Mouse (Mus musculus): ENCODE measurements at regions not wholly inside any gene's neighbourhood (a gene's known extent, or its start where the extent isn't known, plus 50 kb on each side); places are given as distances from the start of the nearest gene placed in this dataset.

DNA sequence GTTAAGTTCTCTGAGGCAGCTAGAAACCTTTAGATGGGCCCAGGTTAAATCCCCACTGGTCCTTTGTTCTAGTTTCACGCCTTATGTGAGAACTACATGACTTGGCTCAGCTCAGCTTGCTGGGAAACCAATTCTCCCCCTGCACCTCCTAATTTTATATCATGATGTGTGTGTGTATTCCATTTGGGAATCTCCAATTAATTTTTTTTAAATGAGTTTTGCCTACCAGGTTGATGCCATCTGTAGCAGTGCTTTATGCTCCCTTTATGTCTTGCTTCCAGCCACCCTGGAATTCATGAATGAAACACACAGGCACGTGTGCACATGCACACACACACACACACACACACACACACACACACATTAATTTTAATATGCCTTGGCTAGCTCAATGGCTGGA, 180.0 kb upstream of the Gli3 start:
- DNase-seq: no peak

DNA sequence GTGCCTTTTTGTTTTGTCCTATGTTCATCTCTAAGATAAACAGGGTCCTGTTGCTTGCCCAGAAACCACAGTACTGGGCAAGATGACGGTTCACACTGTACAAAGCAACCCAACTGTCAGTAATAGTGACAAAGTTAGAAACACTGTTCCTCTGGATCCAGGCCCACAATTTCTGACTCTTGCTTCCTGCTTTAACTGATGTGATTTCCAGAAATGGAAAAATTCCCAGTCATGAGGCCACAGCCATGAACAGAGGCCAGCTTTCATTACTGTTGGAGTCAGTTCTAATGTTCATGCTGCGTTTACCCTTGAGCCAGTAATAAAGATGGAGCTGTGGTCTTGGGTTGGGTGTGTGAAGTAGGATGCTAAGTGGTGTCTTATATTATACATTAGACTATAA, 164.6 kb upstream of the Gli3 start:
- DNase-seq: peak; percentile 30

DNA sequence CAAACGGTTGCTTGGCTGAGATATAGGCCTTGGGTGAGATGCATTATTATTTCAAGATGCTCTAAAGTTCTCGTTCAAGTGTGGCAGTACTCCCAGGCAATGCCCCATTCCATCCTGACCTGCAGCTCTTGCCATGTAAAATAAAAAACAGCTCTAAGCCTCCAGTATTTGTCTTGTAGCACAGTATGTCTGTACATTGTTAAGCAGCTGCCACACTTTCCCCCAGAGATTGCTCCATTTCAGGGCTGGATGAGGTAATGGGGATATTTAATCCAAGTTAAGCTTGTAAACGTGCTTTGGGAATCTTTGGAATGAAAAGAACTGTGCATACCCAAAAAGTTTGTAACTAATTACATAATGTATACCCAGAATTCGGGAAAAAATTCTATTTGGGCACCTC, 137.6 kb upstream of the Gli3 start:
- DNase-seq: no peak

DNA sequence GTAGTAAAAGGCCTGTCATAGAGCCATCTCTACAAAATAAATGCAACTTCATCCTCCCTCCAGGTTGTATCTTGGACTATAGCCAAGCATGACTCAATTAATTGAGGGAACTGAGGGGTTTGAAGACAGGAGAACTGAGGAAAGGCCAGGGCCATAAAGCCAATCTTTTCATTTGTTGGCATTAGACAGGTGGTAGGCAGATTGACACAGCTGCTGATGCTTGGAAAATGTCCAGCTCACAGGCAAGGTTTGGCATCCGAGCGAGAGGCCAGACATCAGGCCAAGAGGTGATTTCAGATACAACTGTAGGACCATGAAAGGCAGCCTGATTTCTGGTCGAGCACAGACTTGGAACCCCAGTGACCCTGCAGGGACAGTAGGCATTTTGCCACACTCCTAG, 136.9 kb upstream of the Gli3 start:
- peak; percentile 10 for DNase-seq

DNA sequence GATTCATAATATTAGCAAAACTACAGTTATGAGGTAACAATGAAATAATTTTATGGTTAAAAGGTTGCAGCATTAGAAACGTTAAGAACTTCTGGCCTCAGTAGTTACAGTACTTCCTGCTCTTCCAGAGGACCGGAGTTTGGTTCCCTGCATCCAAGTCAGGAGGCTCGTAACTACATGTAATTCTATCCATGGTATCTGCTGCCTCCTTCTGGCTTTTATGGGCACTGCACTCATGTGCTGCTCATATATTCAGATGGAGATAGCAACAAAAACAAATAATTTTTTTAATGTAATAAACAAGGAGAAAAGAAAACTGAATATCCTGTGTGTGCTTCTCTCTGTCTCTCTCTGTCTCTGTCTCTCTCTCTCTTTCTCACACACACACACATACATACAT, 133.5 kb upstream of the Gli3 start:
- no peak for DNase-seq

DNA sequence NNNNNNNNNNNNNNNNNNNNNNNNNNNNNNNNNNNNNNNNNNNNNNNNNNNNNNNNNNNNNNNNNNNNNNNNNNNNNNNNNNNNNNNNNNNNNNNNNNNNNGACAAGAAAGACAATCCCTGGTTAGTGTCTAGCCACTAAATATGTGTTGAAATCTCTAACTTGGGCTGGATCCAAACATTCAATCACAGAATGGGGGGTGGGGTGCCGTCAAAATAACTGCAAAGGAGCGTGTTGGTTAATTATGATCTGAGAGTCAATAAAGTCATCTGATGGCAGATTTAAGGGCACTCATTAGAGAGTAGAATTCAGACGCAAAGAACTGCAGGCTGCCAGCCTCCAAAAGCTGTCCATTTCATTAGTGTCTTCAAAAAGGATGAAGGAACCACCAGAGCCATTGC, 119.6 kb upstream of the Gli3 start:
- no peak for DNase-seq

DNA sequence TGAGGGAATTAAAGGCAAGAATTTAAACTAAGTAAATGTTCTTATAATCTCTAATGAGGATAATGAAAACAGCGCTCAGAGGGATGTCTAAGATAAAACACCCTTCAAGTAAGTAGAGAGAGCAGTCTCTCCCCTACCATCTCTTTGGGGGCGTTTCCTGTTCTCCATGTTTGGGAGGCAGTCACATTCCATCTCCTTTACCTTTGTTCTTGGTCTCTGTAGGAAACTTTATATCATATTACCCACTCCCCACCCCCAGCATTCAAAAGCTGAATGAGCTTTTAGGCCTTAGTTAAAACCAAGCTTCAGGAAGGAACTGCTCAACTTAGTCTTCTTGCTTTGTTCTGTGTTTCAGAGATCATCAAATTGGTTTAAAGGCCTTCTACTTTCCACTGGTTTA, 116.2 kb upstream of the Gli3 start:
- DNase-seq: no peak

DNA sequence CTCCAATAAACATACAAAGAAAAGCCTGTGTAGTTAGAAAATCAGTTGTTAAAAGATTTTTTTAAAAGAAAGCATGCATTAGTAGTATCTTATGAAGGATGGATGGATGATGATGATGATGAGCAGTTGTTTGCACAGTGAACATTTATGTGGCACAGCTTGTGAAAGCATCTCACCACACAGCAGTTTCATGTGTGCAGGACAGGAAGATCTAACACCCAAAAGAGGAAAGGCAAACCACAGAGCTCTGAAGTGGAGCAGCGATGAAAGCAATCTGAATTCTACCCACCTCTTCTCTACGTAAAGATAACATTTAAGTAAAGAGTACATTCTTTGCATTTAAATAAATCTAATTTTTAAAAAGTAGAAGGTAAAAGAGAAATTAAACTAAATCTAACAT, 96.6 kb upstream of the Gli3 start:
- no peak for DNase-seq

DNA sequence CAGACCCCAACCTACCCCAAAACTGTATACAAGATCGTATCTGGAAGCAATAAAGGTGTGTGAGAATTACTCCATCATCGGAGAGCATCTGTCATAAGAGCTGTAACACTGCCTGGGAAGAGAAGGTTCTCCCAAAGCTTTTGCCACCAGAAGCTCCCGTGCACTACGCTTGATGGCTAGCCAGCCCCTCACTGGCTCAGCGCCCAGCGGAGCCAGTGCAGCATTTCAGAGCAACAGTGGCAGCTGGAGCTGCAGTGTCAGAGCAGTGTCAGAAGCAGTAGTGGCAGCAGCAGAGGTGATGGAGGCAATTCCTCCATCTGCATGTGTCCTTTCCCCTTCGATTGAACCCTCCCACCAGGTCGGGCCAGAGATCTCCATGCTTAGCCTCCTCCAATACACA, 83.0 kb upstream of the Gli3 start:
- DNase-seq: no peak

DNA sequence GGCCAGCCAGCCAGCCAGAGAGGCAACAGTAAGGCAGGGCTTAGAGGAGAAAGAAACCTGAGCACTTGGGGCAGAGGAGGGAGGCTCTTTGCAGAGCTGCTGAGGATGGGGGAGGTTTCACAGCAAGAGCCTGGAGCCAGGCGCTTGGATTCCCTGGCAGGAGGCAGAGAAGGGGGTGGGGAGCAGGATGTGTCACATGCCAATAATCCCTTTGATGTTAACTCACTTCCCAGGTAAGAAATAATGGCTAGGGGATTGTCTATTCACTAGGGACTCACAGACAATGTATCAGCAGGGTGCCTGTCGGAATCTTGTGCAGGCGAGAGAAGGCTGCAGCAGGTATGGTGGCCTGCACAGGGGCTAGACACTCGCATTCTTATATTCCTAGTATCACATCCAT, 67.8 kb upstream of the Gli3 start:
- DNase-seq: no peak

DNA sequence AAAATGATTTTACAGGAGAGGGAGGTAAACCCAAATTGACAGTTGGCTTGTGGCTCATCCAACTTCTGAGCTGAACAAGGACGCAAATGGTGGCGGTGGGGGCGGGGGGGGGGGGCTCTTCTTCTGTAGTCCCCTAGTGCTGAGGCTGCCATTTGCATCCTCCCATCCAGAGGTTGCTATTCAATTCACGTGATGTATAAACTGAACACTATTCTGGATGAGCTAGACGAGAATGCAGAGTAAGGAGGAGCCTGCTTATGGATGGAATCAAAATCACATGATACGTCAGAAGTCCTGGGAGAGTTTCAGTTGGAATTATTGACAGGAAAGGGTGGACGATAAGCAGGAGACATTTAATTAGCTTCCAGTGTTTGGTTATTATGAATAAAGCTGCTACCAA, 67.3 kb upstream of the Gli3 start:
- DNase-seq: no peak

DNA sequence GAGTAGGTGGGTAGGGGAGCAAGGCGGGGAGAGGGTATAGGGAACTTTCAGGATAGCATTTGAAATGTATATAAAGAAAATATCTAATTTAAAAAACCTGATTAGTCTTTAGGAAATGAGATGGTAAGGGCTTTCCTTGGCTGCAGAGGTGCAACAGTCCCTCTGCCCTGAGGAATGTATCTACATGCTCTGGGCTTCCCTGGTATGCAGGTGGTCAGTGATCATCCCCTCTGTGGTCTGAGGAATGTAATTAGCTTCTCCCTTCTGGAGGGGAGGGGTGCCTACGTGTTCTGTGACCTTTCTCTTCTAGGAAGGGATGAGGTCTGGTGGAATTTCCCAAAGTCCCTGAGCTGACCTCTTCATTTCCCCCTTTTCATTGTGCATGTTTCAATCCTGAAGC, 64.4 kb upstream of the Gli3 start:
- no peak for DNase-seq

All from heart, postnatal 4 days (tissue).